Mouse (Mus musculus): Measurements from ENCODE around the gene Rs1. TPM values are rescaled to one million over a fixed set of nuclear protein-coding genes. Genes with fewer than 3 reads are reported as not detected.
"Not testable (repeated sequence)": the region's sequence is repeated elsewhere in the genome, so short reads cannot be mapped to it uniquely, and the experiment has no call there.

Gene Rs1
- total RNA-seq (2015) (0.20 TPM in 1 of 2 replicates, not detected in the other), total RNA-seq (2017) (0.41 TPM in 1 of 2 replicates, not detected in the other)

- no peak for ATAC-seq (ENCODE audit: poor library complexity, severe bottlenecking)
Measured at GRCm38 (mm10) chrX:160767713-160768112, at the start of gene Rs1. Gene Rs1, plus strand, starts transcription at chrX:160768013.

GRCm38 (mm10) chrX:160735650-160736049 is 32.2 kb upstream of the Rs1 start, which contains the start of gene Ppef1:
Gene Ppef1, minus strand, starts transcription at chrX:160735765.
- ATAC-seq (ENCODE audit: poor library complexity, severe bottlenecking), result no peak

GRCm38 (mm10) chrX:160745399-160745798 is 22.4 kb upstream of the Rs1 start:
- no peak for ATAC-seq (ENCODE audit: poor library complexity, severe bottlenecking)

GRCm38 (mm10) chrX:160748653-160749052 is 19.2 kb upstream of the Rs1 start:
- ATAC-seq (ENCODE audit: poor library complexity, severe bottlenecking), result no peak

GRCm38 (mm10) chrX:160750808-160751207 is 17.0 kb upstream of the Rs1 start:
- no peak for ATAC-seq (ENCODE audit: poor library complexity, severe bottlenecking)

- peak; percentile 94 for ATAC-seq (ENCODE audit: poor library complexity, severe bottlenecking)
Measured at GRCm38 (mm10) chrX:160765389-160766232, 2.2 kb upstream of the Rs1 start.

GRCm38 (mm10) chrX:160766233-160766616 is 1.6 kb upstream of the Rs1 start:
- ATAC-seq (ENCODE audit: poor library complexity, severe bottlenecking), result peak; percentile 66

- ATAC-seq (ENCODE audit: poor library complexity, severe bottlenecking), result not testable (repeated sequence)
Measured at GRCm38 (mm10) chrX:160769622-160770021, 1.8 kb downstream of the Rs1 start.

GRCm38 (mm10) chrX:160773033-160773432 is 5.2 kb downstream of the Rs1 start:
- no peak for ATAC-seq (ENCODE audit: poor library complexity, severe bottlenecking)

GRCm38 (mm10) chrX:160782276-160782675 is 14.5 kb downstream of the Rs1 start:
- ATAC-seq (ENCODE audit: poor library complexity, severe bottlenecking), result no peak

- no peak for ATAC-seq (ENCODE audit: poor library complexity, severe bottlenecking)
Measured at GRCm38 (mm10) chrX:160794920-160795319, 27.1 kb downstream of the Rs1 start.

- ATAC-seq (ENCODE audit: poor library complexity, severe bottlenecking), result no peak
Measured at GRCm38 (mm10) chrX:160804409-160805150, 36.8 kb downstream of the Rs1 start.

GRCm38 (mm10) chrX:160808226-160808625 is 40.4 kb downstream of the Rs1 start:
- no peak for ATAC-seq (ENCODE audit: poor library complexity, severe bottlenecking)

Other genes with a start within 250 kb of the Rs1 start
- 0.25 TPM in 2 replicates for gene Ppef1, start 32.2 kb upstream of the Rs1 start, total RNA-seq (2015)
- 0.51 TPM in 1 of 2 replicates, not detected in the other for gene Ppef1, start 32.2 kb upstream of the Rs1 start, total RNA-seq (2017)
- gene Gja6, start 139.0 kb downstream of the Rs1 start, total RNA-seq (2015), result 0.25 TPM in 1 of 2 replicates, not detected in the other
- not detected in 2 replicates for gene Gja6, start 139.0 kb downstream of the Rs1 start, total RNA-seq (2017)
- gene Cdkl5, start 226.7 kb downstream of the Rs1 start, total RNA-seq (2015), result 0.85 and 1.2 TPM in 2 replicates
- 1.2 and 1.6 TPM in 2 replicates for gene Cdkl5, start 226.7 kb downstream of the Rs1 start, total RNA-seq (2017)